Mouse (Mus musculus): ENCODE measurements around the gene Ap3b1. TPM values are rescaled to one million over a fixed set of nuclear protein-coding genes. Genes with fewer than 3 reads are reported as not detected.

Gene Ap3b1
- polyA plus RNA-seq, 1 experiment from 2014 or later = 40.9 TPM

DNA sequence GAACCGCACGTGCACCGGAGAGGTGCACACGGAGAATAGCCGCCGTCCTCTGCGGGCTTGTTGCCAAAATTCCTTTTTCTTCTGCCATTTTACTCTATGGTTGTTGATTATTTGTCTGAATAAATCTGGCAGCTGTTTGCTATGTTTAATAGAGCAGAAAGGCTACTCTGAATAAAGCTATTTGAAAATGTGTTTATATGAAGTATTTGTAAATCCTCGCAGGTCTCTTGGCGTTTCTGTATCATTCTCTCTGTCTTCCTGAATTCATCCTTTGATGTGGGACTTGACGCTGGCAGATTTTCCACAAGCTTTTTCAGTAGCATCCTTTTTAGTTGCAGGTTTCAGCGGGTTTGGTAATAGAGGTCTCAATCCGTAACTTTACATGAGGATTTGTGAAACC is 185.5 kb downstream of the Ap3b1 start:
- Histone ChIP-seq H3K9ac (ENCODE audit: low read depth, low read length) (no peak overlapping the region), H3K9me3 (ENCODE audit: control insufficient read depth, low read length) (no peaks in the 10 kb centered on the region), H3K36me3 (ENCODE audit: control insufficient read depth, insufficient read depth, low read length) (no peaks in the 10 kb centered on the region), H3K27ac (ENCODE audit: low read depth, low read length) (no peak overlapping the region), H3K4me2 (replicated peaks; ENCODE audit: low read depth, low read length) (no peak overlapping the region), H3K4me1 (replicated peaks; ENCODE audit: control insufficient read depth, insufficient read depth, low read length) (no peaks in the 10 kb centered on the region), H3K27me3 (ENCODE audit: control insufficient read depth, insufficient read depth, low read length) (peaks cover 5% of the 10 kb centered on the region), H3K4me3 (ENCODE audit: low read depth, low read length) (no peak overlapping the region)
- ATAC-seq (ENCODE audit: low FRiP score) (no peak), DNase-seq (ENCODE audit: low spot score) (no peak)
- 90% methylated on average over 12 of the region's 12 CpGs for WGBS

DNA sequence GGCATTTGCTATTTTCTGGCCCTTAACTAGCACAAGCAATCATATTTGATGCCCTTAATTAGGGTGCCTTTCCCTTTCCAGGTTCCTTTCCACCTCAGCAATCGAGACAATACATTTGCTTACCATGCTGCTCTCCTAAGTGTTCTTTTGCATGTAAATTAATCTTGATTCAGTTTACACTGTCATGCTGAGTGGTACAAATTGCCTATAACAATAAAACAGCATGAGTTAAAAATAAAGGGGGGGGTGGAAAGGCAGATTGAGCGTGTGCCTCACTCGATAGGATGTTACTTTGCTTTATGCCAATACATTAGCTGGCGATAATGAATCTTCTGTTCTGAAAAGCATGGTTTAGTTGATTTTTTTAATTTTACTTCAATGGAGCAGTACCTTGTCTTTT is 187.0 kb downstream of the Ap3b1 start:
- Histone ChIP-seq H3K9ac (ENCODE audit: low read depth, low read length) (no peak overlapping the region), H3K4me2 (replicated peaks; ENCODE audit: low read depth, low read length) (no peak overlapping the region), H3K4me1 (replicated peaks; ENCODE audit: control insufficient read depth, insufficient read depth, low read length) (no peaks in the 10 kb centered on the region), H3K36me3 (ENCODE audit: control insufficient read depth, insufficient read depth, low read length) (no peaks in the 10 kb centered on the region), H3K9me3 (ENCODE audit: control insufficient read depth, low read length) (no peaks in the 10 kb centered on the region), H3K27me3 (ENCODE audit: control insufficient read depth, insufficient read depth, low read length) (peaks cover 5% of the 10 kb centered on the region), H3K27ac (ENCODE audit: low read depth, low read length) (no peak overlapping the region), H3K4me3 (ENCODE audit: low read depth, low read length) (no peak overlapping the region)
- WGBS = 36% methylated on average over 4 of the region's 4 CpGs
- DNase-seq (ENCODE audit: low spot score) (no peak), ATAC-seq (ENCODE audit: low FRiP score) (no peak)

DNA sequence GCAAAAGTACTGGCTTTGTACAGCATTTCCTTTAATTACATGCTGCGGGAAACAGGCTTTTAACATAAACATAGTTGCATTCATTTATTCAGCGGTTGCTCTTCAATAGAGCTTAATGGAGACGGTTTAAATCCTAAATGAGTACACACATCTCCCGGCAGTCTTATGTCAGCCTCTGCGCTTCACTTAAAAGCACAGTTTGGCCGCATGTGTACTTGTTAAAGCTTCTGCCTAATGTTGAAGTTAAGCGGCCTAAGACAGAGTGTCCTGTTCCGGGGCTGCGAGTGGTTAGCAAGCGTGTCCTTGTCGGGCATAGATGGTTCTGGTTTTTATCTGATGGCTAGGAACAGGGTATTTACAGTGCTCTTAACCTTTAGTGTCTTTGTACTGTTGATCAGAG is 187.5 kb downstream of the Ap3b1 start:
- peaks cover 5% of the 10 kb centered on the region for H3K27me3 ChIP-seq (ENCODE audit: control insufficient read depth, insufficient read depth, low read length)
- no peak overlapping the region for H3K27ac ChIP-seq (ENCODE audit: low read depth, low read length)
- ATAC-seq (ENCODE audit: low FRiP score) (no peak), DNase-seq (ENCODE audit: low spot score) (no peak)
- H3K4me1 ChIP-seq (replicated peaks; ENCODE audit: control insufficient read depth, insufficient read depth, low read length) = no peaks in the 10 kb centered on the region
- no peak overlapping the region for H3K4me2 ChIP-seq (replicated peaks; ENCODE audit: low read depth, low read length)
- 76% methylated on average over 11 of the region's 11 CpGs for WGBS
- H3K4me3 ChIP-seq (ENCODE audit: low read depth, low read length) = no peak overlapping the region
- no peak overlapping the region for H3K9ac ChIP-seq (ENCODE audit: low read depth, low read length)
- no peaks in the 10 kb centered on the region for H3K9me3 ChIP-seq (ENCODE audit: control insufficient read depth, low read length)
- no peaks in the 10 kb centered on the region for H3K36me3 ChIP-seq (ENCODE audit: control insufficient read depth, insufficient read depth, low read length)

DNA sequence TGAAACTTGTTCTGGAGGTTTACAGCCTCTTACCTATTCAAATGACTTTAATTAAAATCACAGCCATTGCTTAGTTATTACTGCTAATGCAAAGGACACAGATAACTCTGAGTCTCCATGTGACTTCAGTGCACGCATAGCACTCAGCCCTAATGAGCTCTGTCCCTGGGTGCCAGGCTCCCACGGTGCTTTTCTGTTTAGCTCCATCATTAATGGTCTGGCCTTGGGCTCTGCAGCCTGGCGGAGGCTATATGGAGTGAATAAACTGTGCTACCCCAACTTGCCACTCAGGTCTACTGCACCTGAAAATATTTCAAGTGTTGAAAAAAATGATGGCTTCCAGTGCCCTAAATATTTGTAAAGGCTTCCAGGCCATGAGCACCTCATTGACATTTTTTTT is 190.8 kb downstream of the Ap3b1 start:
- Histone ChIP-seq H3K4me1 (replicated peaks; ENCODE audit: control insufficient read depth, insufficient read depth, low read length) (no peaks in the 10 kb centered on the region), H3K9ac (ENCODE audit: low read depth, low read length) (no peak overlapping the region), H3K27ac (ENCODE audit: low read depth, low read length) (no peak overlapping the region), H3K36me3 (ENCODE audit: control insufficient read depth, insufficient read depth, low read length) (no peaks in the 10 kb centered on the region), H3K9me3 (ENCODE audit: control insufficient read depth, low read length) (no peaks in the 10 kb centered on the region), H3K4me3 (ENCODE audit: low read depth, low read length) (no peak overlapping the region), H3K27me3 (ENCODE audit: control insufficient read depth, insufficient read depth, low read length) (peaks cover 5% of the 10 kb centered on the region), H3K4me2 (replicated peaks; ENCODE audit: low read depth, low read length) (no peak overlapping the region)
- no peak for DNase-seq (ENCODE audit: low spot score)
- no peak for ATAC-seq (ENCODE audit: low FRiP score)
- 70% methylated on average over 3 of the region's 3 CpGs for WGBS

DNA sequence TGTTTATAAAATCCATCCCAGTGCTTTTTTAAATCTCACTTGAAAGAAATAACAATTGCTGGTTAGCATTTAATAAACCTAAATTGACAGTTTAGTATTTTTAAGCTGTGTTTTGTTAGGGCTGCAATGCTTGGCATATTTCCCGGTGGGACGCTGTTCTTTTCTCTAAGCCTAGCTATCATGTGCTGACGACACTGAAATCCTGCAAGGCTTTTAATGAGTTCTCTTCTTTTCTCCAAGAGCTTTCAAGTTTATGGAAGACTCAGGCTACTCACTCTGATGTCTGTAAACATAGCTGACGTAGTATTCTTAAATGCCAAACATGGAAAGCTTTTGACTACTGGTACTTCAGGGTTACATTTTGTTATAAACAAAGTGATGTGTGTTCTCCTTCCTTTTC is 191.3 kb downstream of the Ap3b1 start:
- no peaks in the 10 kb centered on the region for H3K36me3 ChIP-seq (ENCODE audit: control insufficient read depth, insufficient read depth, low read length)
- WGBS = 87% methylated on average over 4 of the region's 4 CpGs
- no peak overlapping the region for H3K27ac ChIP-seq (ENCODE audit: low read depth, low read length)
- DNase-seq (ENCODE audit: low spot score) = no peak
- H3K4me3 ChIP-seq (ENCODE audit: low read depth, low read length) = no peak overlapping the region
- H3K4me2 ChIP-seq (replicated peaks; ENCODE audit: low read depth, low read length) = no peak overlapping the region
- no peaks in the 10 kb centered on the region for H3K9me3 ChIP-seq (ENCODE audit: control insufficient read depth, low read length)
- H3K27me3 ChIP-seq (ENCODE audit: control insufficient read depth, insufficient read depth, low read length) = peaks cover 4% of the 10 kb centered on the region
- no peaks in the 10 kb centered on the region for H3K4me1 ChIP-seq (replicated peaks; ENCODE audit: control insufficient read depth, insufficient read depth, low read length)
- H3K9ac ChIP-seq (ENCODE audit: low read depth, low read length) = no peak overlapping the region
- no peak for ATAC-seq (ENCODE audit: low FRiP score)

DNA sequence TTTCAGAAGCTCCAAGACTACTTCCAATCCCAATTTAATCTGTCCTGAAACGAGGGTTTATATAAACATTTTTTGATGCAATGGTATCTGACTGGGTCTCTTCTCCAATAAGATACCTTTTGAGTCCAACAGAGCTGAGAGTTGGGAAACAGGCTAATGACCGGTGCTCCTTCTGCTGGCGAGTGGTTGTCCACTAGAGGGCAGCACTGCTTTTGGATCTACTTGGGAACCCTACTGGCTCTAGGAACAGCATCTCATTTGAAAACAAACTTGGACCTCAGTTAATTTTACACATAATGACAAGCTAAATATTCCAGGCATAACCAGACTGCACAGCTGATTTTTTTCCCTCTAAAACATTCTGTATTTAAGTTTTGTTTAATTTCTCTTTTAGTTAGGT is 201.3 kb downstream of the Ap3b1 start:
- Histone ChIP-seq H3K27me3 (ENCODE audit: control insufficient read depth, insufficient read depth, low read length) (peaks cover 34% of the 10 kb centered on the region), H3K4me1 (replicated peaks; ENCODE audit: control insufficient read depth, insufficient read depth, low read length) (0 out of 2 replicates have a peak, but pooled peaks cover 2% of the 10 kb centered on the region), H3K27ac (ENCODE audit: low read depth, low read length) (no peak overlapping the region), H3K4me2 (replicated peaks; ENCODE audit: low read depth, low read length) (no peak overlapping the region), H3K4me3 (ENCODE audit: low read depth, low read length) (no peak overlapping the region), H3K9me3 (ENCODE audit: control insufficient read depth, low read length) (no peaks in the 10 kb centered on the region), H3K9ac (ENCODE audit: low read depth, low read length) (no peak overlapping the region), H3K36me3 (ENCODE audit: control insufficient read depth, insufficient read depth, low read length) (no peaks in the 10 kb centered on the region)
- 2% methylated on average over 3 of the region's 3 CpGs for WGBS
- DNase-seq (ENCODE audit: low spot score) (peak; percentile 90), ATAC-seq (ENCODE audit: low FRiP score) (no peak)

DNA sequence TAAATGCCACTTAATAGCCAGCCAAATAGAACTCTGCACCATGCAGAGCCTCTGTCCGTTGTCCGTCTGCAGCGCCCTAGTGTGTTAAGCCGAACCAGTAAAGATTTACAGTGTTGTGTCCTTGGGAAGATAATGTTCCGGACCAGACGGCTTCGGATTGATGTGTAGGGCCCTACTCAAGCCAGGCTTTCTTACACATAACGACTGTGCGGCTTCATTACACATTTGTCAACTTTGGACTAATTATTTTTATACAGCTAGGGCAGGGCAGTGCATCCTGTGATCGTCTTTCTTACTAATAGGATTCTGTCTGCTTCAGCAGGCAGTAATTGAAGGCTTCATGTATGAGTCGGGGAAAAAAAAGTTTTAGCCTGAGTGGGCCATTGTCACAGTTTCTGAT is 202.1 kb downstream of the Ap3b1 start:
- Histone ChIP-seq H3K27me3 (ENCODE audit: control insufficient read depth, insufficient read depth, low read length) (peaks cover 42% of the 10 kb centered on the region), H3K36me3 (ENCODE audit: control insufficient read depth, insufficient read depth, low read length) (no peaks in the 10 kb centered on the region), H3K9me3 (ENCODE audit: control insufficient read depth, low read length) (no peaks in the 10 kb centered on the region), H3K4me1 (replicated peaks; ENCODE audit: control insufficient read depth, insufficient read depth, low read length) (0 out of 2 replicates have a peak, but pooled peaks cover 2% of the 10 kb centered on the region), H3K4me3 (ENCODE audit: low read depth, low read length) (no peak overlapping the region), H3K27ac (ENCODE audit: low read depth, low read length) (no peak overlapping the region), H3K9ac (ENCODE audit: low read depth, low read length) (no peak overlapping the region), H3K4me2 (replicated peaks; ENCODE audit: low read depth, low read length) (no peak overlapping the region)
- no peak for DNase-seq (ENCODE audit: low spot score)
- no peak for ATAC-seq (ENCODE audit: low FRiP score)
- WGBS = 77% methylated on average over 11 of the region's 11 CpGs

DNA sequence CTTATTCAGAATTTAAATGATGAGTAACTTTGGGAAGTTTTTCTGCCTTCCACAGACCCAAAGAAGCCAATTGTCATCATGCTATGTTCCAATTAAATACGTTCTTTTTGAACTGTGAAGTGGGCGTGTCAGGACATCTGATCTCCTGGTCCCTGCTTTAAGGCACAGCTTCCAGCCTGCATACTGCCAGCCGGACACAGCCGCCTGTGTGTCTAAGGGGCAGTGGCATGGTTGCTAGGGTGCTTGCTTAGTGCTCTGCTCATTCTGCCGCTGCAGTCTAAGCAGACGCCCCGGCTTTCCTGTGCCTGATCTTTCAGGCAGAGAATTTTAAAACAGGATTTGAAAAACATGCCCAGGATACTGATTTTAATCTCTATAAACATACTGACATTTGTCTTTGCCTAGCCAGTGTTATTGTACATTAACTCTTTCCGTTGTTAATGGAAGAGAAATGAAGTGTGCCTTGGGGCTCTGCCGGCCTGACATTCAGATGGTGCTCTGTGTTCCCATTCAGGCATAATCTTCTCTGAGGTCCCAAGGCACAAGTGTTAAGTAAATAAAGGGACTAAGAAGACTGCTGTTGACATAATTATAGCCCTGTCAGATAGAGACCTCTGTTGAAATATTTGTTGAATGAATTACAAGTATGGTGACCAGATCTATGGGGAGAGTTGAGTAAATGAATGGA is 204.0 kb downstream of the Ap3b1 start:
- Histone ChIP-seq H3K4me2 (replicated peaks; ENCODE audit: low read depth, low read length) (no peak overlapping the region), H3K36me3 (ENCODE audit: control insufficient read depth, insufficient read depth, low read length) (no peaks in the 10 kb centered on the region), H3K9ac (ENCODE audit: low read depth, low read length) (no peak overlapping the region), H3K27ac (ENCODE audit: low read depth, low read length) (no peak overlapping the region), H3K27me3 (ENCODE audit: control insufficient read depth, insufficient read depth, low read length) (peaks cover 58% of the 10 kb centered on the region), H3K4me3 (ENCODE audit: low read depth, low read length) (no peak overlapping the region), H3K4me1 (replicated peaks; ENCODE audit: control insufficient read depth, insufficient read depth, low read length) (0 out of 2 replicates have a peak, but pooled peaks cover 2% of the 10 kb centered on the region), H3K9me3 (ENCODE audit: control insufficient read depth, low read length) (no peaks in the 10 kb centered on the region)
- WGBS = 37% methylated on average over 9 of the region's 9 CpGs
- ATAC-seq (ENCODE audit: low FRiP score) = no peak
- DNase-seq (ENCODE audit: low spot score) = peak; percentile 38

DNA sequence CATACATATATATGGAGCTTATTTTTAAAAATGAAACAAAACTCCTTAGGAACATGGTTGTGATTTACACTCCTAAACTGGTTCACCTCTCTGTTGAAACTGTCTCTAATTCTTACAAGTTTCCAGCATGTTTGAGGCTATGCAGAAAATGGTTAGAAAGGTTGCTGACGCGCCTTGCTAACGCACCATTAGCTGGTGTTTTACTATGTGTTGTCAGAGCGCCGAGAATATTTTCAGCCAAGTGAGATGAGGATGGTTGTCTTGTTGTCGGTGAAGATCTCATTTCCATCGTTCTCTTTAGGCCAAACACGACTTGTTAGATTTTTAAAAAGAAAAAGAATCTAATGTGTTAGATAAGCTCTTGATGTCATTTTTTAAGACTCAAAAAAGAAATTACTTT is 205.1 kb downstream of the Ap3b1 start:
- no peak overlapping the region for H3K27ac ChIP-seq (ENCODE audit: low read depth, low read length)
- no peaks in the 10 kb centered on the region for H3K9me3 ChIP-seq (ENCODE audit: control insufficient read depth, low read length)
- peaks cover 66% of the 10 kb centered on the region for H3K27me3 ChIP-seq (ENCODE audit: control insufficient read depth, insufficient read depth, low read length)
- no peaks in the 10 kb centered on the region for H3K36me3 ChIP-seq (ENCODE audit: control insufficient read depth, insufficient read depth, low read length)
- ATAC-seq (ENCODE audit: low FRiP score) = no peak
- 0 out of 2 replicates have a peak, but pooled peaks cover 2% of the 10 kb centered on the region for H3K4me1 ChIP-seq (replicated peaks; ENCODE audit: control insufficient read depth, insufficient read depth, low read length)
- WGBS = 76% methylated on average over 8 of the region's 8 CpGs
- H3K4me2 ChIP-seq (replicated peaks; ENCODE audit: low read depth, low read length) = no peak overlapping the region
- H3K9ac ChIP-seq (ENCODE audit: low read depth, low read length) = no peak overlapping the region
- no peak for DNase-seq (ENCODE audit: low spot score)
- no peak overlapping the region for H3K4me3 ChIP-seq (ENCODE audit: low read depth, low read length)

All from hindbrain, embryonic 11.5 days (tissue).